Mouse (Mus musculus) CH12.LX (cell line): Measurements from ENCODE around the gene Ddx42. TPM values are rescaled to one million over a fixed set of nuclear protein-coding genes. Genes with fewer than 3 reads are reported as not detected.

Source experiments
- DNase-seq: peaks from one replicate; pipeline ENCODE4 v3.0.0-alpha.2; 2013; ENCODE audit errors: extremely low read depth
- H3K27ac ChIP-seq: 2 replicates; pipeline ENCODE4 v1.5.1; 2012; ENCODE audit warnings: low read depth, mild to moderate bottlenecking, control low read depth, moderate library complexity; ENCODE audit not compliant: insufficient read depth
- H3K27me3 ChIP-seq: replicated peaks from 2 replicates; pipeline ENCODE3; 2012; ENCODE audit warnings: inconsistent platforms
- H3K36me3 ChIP-seq, 2 experiments: replicated peaks in 1 of 2; 2 replicates each; pipeline versions ENCODE3 to v1.6.1; 2012; ENCODE audit warnings: inconsistent platforms in 1 of 2, low read length in 1 of 2, mild to moderate bottlenecking in 1 of 2, mixed read lengths in 1 of 2, moderate library complexity in 1 of 2; ENCODE audit not compliant: control insufficient read depth in 1 of 2, insufficient read depth in 1 of 2
- H3K4me1 ChIP-seq, 2 experiments: 2 replicates each; pipeline ENCODE4 v1.6.1; 2012; ENCODE audit warnings: inconsistent platforms in 1 of 2, moderate library complexity in 1 of 2; ENCODE audit not compliant: insufficient read depth in 2 of 2, control insufficient read depth in 1 of 2
- H3K4me2 ChIP-seq: 2 replicates; pipeline ENCODE4 v1.6.1; 2012; ENCODE audit warnings: low read depth, mild to moderate bottlenecking, control low read depth; ENCODE audit not compliant: poor library complexity, insufficient read depth, severe bottlenecking
- H3K4me3 ChIP-seq, 3 experiments: fragments of 150-350 bp in 1 of 3; sonication (generic) in 1 of 3; replicated peaks in 1 of 3; 2 replicates each; pipeline versions ENCODE3 to v1.5.1; 2011 to 2012; ENCODE audit warnings: low read depth in 2 of 3, low read length in 2 of 3, mild to moderate bottlenecking in 2 of 3, moderate library complexity in 2 of 3, control low read depth in 1 of 3, improper control_type of control experiment in 1 of 3, inconsistent platforms in 1 of 3, mixed read lengths in 1 of 3; ENCODE audit not compliant: poor library complexity in 1 of 3
- H3K79me2 ChIP-seq: replicated peaks from 2 replicates; pipeline ENCODE4 v1.6.1; 2012; ENCODE audit warnings: mild to moderate bottlenecking, moderate library complexity; ENCODE audit not compliant: control insufficient read depth, poor library complexity, insufficient read depth, severe bottlenecking; ENCODE audit errors: extremely low read depth
- H3K9ac ChIP-seq: 2 replicates; pipeline ENCODE4 v1.6.1; 2012; ENCODE audit warnings: low read depth, mild to moderate bottlenecking, control low read depth, moderate library complexity; ENCODE audit not compliant: insufficient read depth
- H3K9me3 ChIP-seq: replicated peaks from 2 replicates; pipeline ENCODE3; 2012; ENCODE audit warnings: low read length, inconsistent platforms, mixed read lengths
- BHLHE40 ChIP-seq: IDR thresholded peaks from 2 replicates; pipeline ENCODE4 v1.6.1; 2011; ENCODE audit warnings: mild to moderate bottlenecking, low read depth, low read length, improper control_type of control experiment
- CHD1 ChIP-seq: IDR thresholded peaks from 2 replicates; pipeline ENCODE4 v1.6.1; 2012; ENCODE audit warnings: low read depth, low read length, improper control_type of control experiment, inconsistent platforms
- CHD2 ChIP-seq: IDR thresholded peaks from 2 replicates; pipeline ENCODE4 v1.6.1; 2011; ENCODE audit warnings: low read length, improper control_type of control experiment
- E2F4 ChIP-seq: IDR thresholded peaks from 2 replicates; pipeline ENCODE4 v1.6.1; 2011; ENCODE audit warnings: low read depth, low read length, improper control_type of control experiment; ENCODE audit not compliant: insufficient replicate concordance
- EP300 ChIP-seq: IDR thresholded peaks from 2 replicates; pipeline ENCODE4 v1.6.1; 2011; ENCODE audit warnings: low read length, improper control_type of control experiment
- ETS1 ChIP-seq: conservative IDR thresholded peaks from 2 replicates; pipeline ENCODE4 v1.6.1; 2012; ENCODE audit warnings: low read depth, mild to moderate bottlenecking, inconsistent platforms, low read length, improper control_type of control experiment, moderate library complexity
- GABPA ChIP-seq: IDR thresholded peaks from 2 replicates; pipeline ENCODE4 v1.6.1; 2012; ENCODE audit warnings: low read depth, low read length, improper control_type of control experiment, inconsistent platforms; ENCODE audit not compliant: insufficient replicate concordance
- HCFC1 ChIP-seq: IDR thresholded peaks from 2 replicates; pipeline ENCODE4 v1.6.1; 2012; ENCODE audit warnings: low read depth, mild to moderate bottlenecking, inconsistent platforms, low read length, improper control_type of control experiment
- IRF4 ChIP-seq: IDR thresholded peaks from 2 replicates; pipeline ENCODE4 v1.6.1; 2014; ENCODE audit warnings: low read depth, mild to moderate bottlenecking, inconsistent platforms, low read length, improper control_type of control experiment
- JUN ChIP-seq: IDR thresholded peaks from 2 replicates; pipeline ENCODE4 v1.6.1; 2011; ENCODE audit warnings: low read depth, mild to moderate bottlenecking, low read length, improper control_type of control experiment, moderate library complexity; ENCODE audit not compliant: insufficient read depth
- JUND ChIP-seq: conservative IDR thresholded peaks from 2 replicates; pipeline ENCODE4 v1.6.1; 2011; ENCODE audit warnings: low read depth, low read length, improper control_type of control experiment
- KAT2A ChIP-seq: IDR thresholded peaks from 2 replicates; pipeline ENCODE4 v1.6.1; 2012; ENCODE audit warnings: low read length, improper control_type of control experiment, inconsistent platforms; ENCODE audit not compliant: insufficient replicate concordance
- MAFK ChIP-seq: IDR thresholded peaks from 2 replicates; pipeline ENCODE4 v1.6.1; 2011; ENCODE audit warnings: low read length, improper control_type of control experiment; ENCODE audit not compliant: insufficient replicate concordance
- MAX ChIP-seq: IDR thresholded peaks from 2 replicates; pipeline ENCODE4 v1.6.1; 2011; ENCODE audit warnings: low read length, improper control_type of control experiment
- MEF2A ChIP-seq: IDR thresholded peaks from 2 replicates; pipeline ENCODE4 v1.6.1; 2014; ENCODE audit warnings: low read depth, mild to moderate bottlenecking, inconsistent platforms, low read length, improper control_type of control experiment, borderline replicate concordance
- MXI1 ChIP-seq: IDR thresholded peaks from 2 replicates; pipeline ENCODE4 v1.6.1; 2011; ENCODE audit warnings: mild to moderate bottlenecking, low read depth, low read length, improper control_type of control experiment
- MYC ChIP-seq: IDR thresholded peaks from 2 replicates; pipeline ENCODE4 v1.6.1; 2011; ENCODE audit warnings: low read depth, mild to moderate bottlenecking, improper control_type of control experiment, low read length
- NELFE ChIP-seq: IDR thresholded peaks from 2 replicates; pipeline ENCODE4 v1.6.1; 2011; ENCODE audit warnings: low read depth, low read length, improper control_type of control experiment
- NRF1 ChIP-seq: IDR thresholded peaks from 2 replicates; pipeline ENCODE4 v1.6.1; 2014; ENCODE audit warnings: low read depth, mild to moderate bottlenecking, inconsistent platforms, low read length, improper control_type of control experiment, moderate library complexity
- POLR2A ChIP-seq: IDR thresholded peaks from 2 replicates; pipeline ENCODE4 v1.6.1; 2011; ENCODE audit warnings: low read depth, mild to moderate bottlenecking, improper control_type of control experiment, low read length
- POLR2AphosphoS2 ChIP-seq: IDR thresholded peaks from 2 replicates; pipeline ENCODE4 v1.6.1; 2011; ENCODE audit warnings: low read depth, low read length, improper control_type of control experiment
- SIN3A ChIP-seq: IDR thresholded peaks from 2 replicates; pipeline ENCODE4 v1.6.1; 2012; ENCODE audit warnings: low read length, improper control_type of control experiment, inconsistent platforms
- SMC3 ChIP-seq: IDR thresholded peaks from 2 replicates; pipeline ENCODE4 v1.6.1; 2011; ENCODE audit warnings: low read depth, low read length, improper control_type of control experiment
- TBP ChIP-seq: conservative IDR thresholded peaks from 2 replicates; pipeline ENCODE4 v1.6.1; 2011; ENCODE audit warnings: low read depth, low read length, improper control_type of control experiment
- TCF12 ChIP-seq: IDR thresholded peaks from 2 replicates; pipeline ENCODE4 v1.6.1; 2014; ENCODE audit warnings: low read depth, mild to moderate bottlenecking, inconsistent platforms, low read length, improper control_type of control experiment
- UBTF ChIP-seq: IDR thresholded peaks from 2 replicates; pipeline ENCODE4 v1.6.1; 2012; ENCODE audit warnings: low read depth, mild to moderate bottlenecking, inconsistent platforms, low read length, improper control_type of control experiment, moderate library complexity
- USF2 ChIP-seq: conservative IDR thresholded peaks from 2 replicates; pipeline ENCODE4 v1.6.1; 2011; ENCODE audit warnings: low read depth, low read length, improper control_type of control experiment
- ZMIZ1 ChIP-seq: IDR thresholded peaks from 2 replicates; pipeline ENCODE4 v1.6.1; 2012; ENCODE audit warnings: low read depth, mild to moderate bottlenecking, inconsistent platforms, low read length, improper control_type of control experiment
- ZNF384 ChIP-seq: IDR thresholded peaks from 2 replicates; pipeline ENCODE4 v1.6.1; 2012; ENCODE audit warnings: low read depth, low read length, improper control_type of control experiment, inconsistent platforms
- dilution Hi-C: fragments of 300-500 bp; cut with MboI; formaldehyde crosslinking; loops from 2 replicates; pipeline ENCODE4 v1.14.3; 2020; ENCODE audit warnings: low sequenced_read_pairs; ENCODE audit not compliant: extremely low pct_unique_long_range_greater_than_20kb, extremely low pct_ligation_motif_present
- in situ Hi-C: fragments of 300-500 bp; cut with MboI; formaldehyde crosslinking; loops from 3 replicates; pipeline ENCODE4 v1.14.3; 2019; ENCODE audit warnings: low sequenced_read_pairs, low pct_ligation_motif_present, low pct_unique_long_range_greater_than_20kb, mixed read lengths
- polyA plus RNA-seq: library from polyadenylated mRNA; unstranded; fragments of >175 nt; gene quantifications from 2 replicates; pipeline ENCODE4 v1.2.1, GENCODE M21; 2012; ENCODE audit warnings: low read depth; ENCODE audit not compliant: insufficient read length
- total RNA-seq, 2 experiments: library from RNA; depleted of rRNA; stranded (reverse); fragments of 300-350 nt in 1 of 2; fragments of >200 nt in 1 of 2; gene quantifications; 2 replicates each; pipeline ENCODE4 v1.2.3; 2012 to 2014

Ddx42 gene
- total and polyA plus RNA-seq, 3 experiments, result 63.8 to 94.6 (median 65.5) TPM

- Histone ChIP-seq H3K4me1 (peaks cover 24 to 62% of the 10 kb centered on the region in 2 experiments), H3K4me3 (peak overlapping the region; percentile 73 to 95 (median 82)), H3K9me3 (no peaks in the 10 kb centered on the region), H3K79me2 (peaks cover 40% of the 10 kb centered on the region), H3K4me2 (peak overlapping the region; percentile 95), H3K36me3 (peaks cover 8 to 22% of the 10 kb centered on the region in 2 experiments), H3K27me3 (no peaks in the 10 kb centered on the region), H3K9ac (peak overlapping the region; percentile 81), H3K27ac (peak overlapping the region; percentile 22; the same call in 1 of the 2 replicates)
- in situ Hi-C loops, result no loop called here
- DNase-seq, result peak; percentile 42
- dilution Hi-C loops, result no loop called here
- peak; percentile 78 for TF ChIP-seq CHD1
- peak; percentile 95; the same call in 1 of the 2 replicates for TF ChIP-seq UBTF
- TF ChIP-seq POLR2A, result no peak
- no peak for TF ChIP-seq HCFC1
- no peak for TF ChIP-seq MEF2A
- TF ChIP-seq ZNF384, result peak; percentile 60
- no peak for TF ChIP-seq ETS1
- TF ChIP-seq E2F4, result no peak
- no peak; the same call in 1 of the 2 replicates for TF ChIP-seq MXI1
- 0 out of 2 replicates have a peak, but pooled peaks have one; percentile 12 for TF ChIP-seq BHLHE40
- TF ChIP-seq NRF1, result 0 out of 2 replicates have a peak, but pooled peaks have one; percentile 7
These were observed 55.3 kb downstream of the Ddx42 start for GRCm38 (mm10) chr11:106271794-106272643.

GRCm38 (mm10) chr11:106272644-106273310 lies 56.1 kb downstream of the Ddx42 start, which contains the start of gene Smarcd2:
Gene Smarcd2, minus strand, starts transcription at chr11:106272972.
- Histone ChIP-seq H3K27me3 (no peaks in the 10 kb centered on the region), H3K36me3 (peaks cover 1 to 15% of the 10 kb centered on the region in 2 experiments), H3K79me2 (peaks cover 40% of the 10 kb centered on the region), H3K9ac (peak within 1 kb of the TSS; percentile 81), H3K4me1 (peaks cover 20 to 54% of the 10 kb centered on the region in 2 experiments), H3K9me3 (no peaks in the 10 kb centered on the region), H3K4me2 (peak within 1 kb of the TSS; percentile 95), H3K4me3 (peak within 1 kb of the TSS; percentile 73 to 95 (median 82)), H3K27ac (peak within 1 kb of the TSS; percentile 22; the same call in 1 of the 2 replicates)
- dilution Hi-C loops (no loop called here), in situ Hi-C loops (no loop called here)
- peak; percentile 100 for DNase-seq
- no peak; the same call in 1 of the 2 replicates for TF ChIP-seq NELFE
- TF ChIP-seq JUN, result no peak
- TF ChIP-seq KAT2A, result peak; percentile 70; the same call in 1 of the 2 replicates
- peak; percentile 68 for TF ChIP-seq BHLHE40
- no peak for TF ChIP-seq EP300
- TF ChIP-seq MYC, result no peak
- no peak for TF ChIP-seq POLR2AphosphoS2
- peak; percentile 97 for TF ChIP-seq SIN3A
- TF ChIP-seq TBP, result peak; percentile 77
- TF ChIP-seq SMC3, result 0 out of 2 replicates have a peak, but pooled peaks have one; percentile 23
- no peak for TF ChIP-seq GABPA
- TF ChIP-seq IRF4, result peak; percentile 80
- 0 out of 2 replicates have a peak, but pooled peaks have one; percentile 23 for TF ChIP-seq ZMIZ1
- TF ChIP-seq CHD2, result peak; percentile 98
- peak; percentile 44; the same call in 1 of the 2 replicates for TF ChIP-seq USF2
- 0 out of 2 replicates have a peak, but pooled peaks have one; percentile 28 for TF ChIP-seq MAFK
- TF ChIP-seq ZNF384, result no peak
- peak; percentile 86 for TF ChIP-seq MAX
- peak; percentile 84 for TF ChIP-seq MXI1
- peak; percentile 79; the same call in 1 of the 2 replicates for TF ChIP-seq TCF12
- TF ChIP-seq JUND, result no peak
